Mouse (Mus musculus) kidney, adult 2 months (tissue): Measurements from ENCODE around the gene Zfp568. TPM values are rescaled to one million over a fixed set of nuclear protein-coding genes. Genes with fewer than 3 reads are reported as not detected.

ENCODE experiments used
- DNase-seq: peaks from one replicate; pipeline ENCODE4 v3.0.0; 2021
- H3K27ac ChIP-seq: fragments of 200-500 bp; 2 replicates; pipeline ENCODE4 v1.5.1; 2012; ENCODE audit warnings: low read depth, low read length, control low read depth, inconsistent platforms; ENCODE audit not compliant: insufficient read depth
- H3K27me3 ChIP-seq: fragments of 200-500 bp; replicated peaks from 2 replicates; pipeline ENCODE4 v1.6.1; 2012; ENCODE audit warnings: mild to moderate bottlenecking, moderate library complexity, low read length, inconsistent platforms; ENCODE audit not compliant: control insufficient read depth, insufficient read depth
- H3K36me3 ChIP-seq: fragments of 200-500 bp; 2 replicates; pipeline ENCODE4 v1.6.1; 2012; ENCODE audit warnings: mild to moderate bottlenecking, moderate library complexity, low read length, inconsistent platforms; ENCODE audit not compliant: control insufficient read depth, insufficient read depth
- H3K4me1 ChIP-seq: fragments of 200-500 bp; 2 replicates; pipeline ENCODE4 v1.6.1; 2011; ENCODE audit warnings: low read length; ENCODE audit not compliant: control insufficient read depth, insufficient read depth
- H3K4me3 ChIP-seq: fragments of 200-500 bp; 2 replicates; pipeline ENCODE4 v1.5.1; 2011; ENCODE audit warnings: mild to moderate bottlenecking, low read depth, low read length, control low read depth; ENCODE audit not compliant: insufficient read depth
- CTCF ChIP-seq: fragments of 200-500 bp; conservative IDR thresholded peaks from 2 replicates; pipeline ENCODE4 v1.5.1; 2011; ENCODE audit warnings: low read depth, mild to moderate bottlenecking, control low read depth, low read length, moderate library complexity, mixed read lengths; ENCODE audit not compliant: insufficient read depth, insufficient read length
- POLR2A ChIP-seq: fragments of 200-500 bp; IDR thresholded peaks from one replicate; pipeline ENCODE4 v1.6.1; 2011; ENCODE audit warnings: low read depth, low read length, control low read depth
- WGBS: fragments of 180-500 bp; shearing (Covaris S2); methylation state at CpG from one replicate; pipeline ENCODE4 v1.1.7; 2018; 5-methylcytosine and 5-hydroxymethylcytosine counted together
- polyA plus RNA-seq: library from polyadenylated mRNA; depleted of rRNA; stranded (reverse); fragments of >200 nt; gene quantifications from 2 replicates; pipeline ENCODE4 v1.2.3, GENCODE M21; 2012

The Zfp568 gene
- polyA plus RNA-seq, 1 experiment, result 4.5 TPM

DNA sequence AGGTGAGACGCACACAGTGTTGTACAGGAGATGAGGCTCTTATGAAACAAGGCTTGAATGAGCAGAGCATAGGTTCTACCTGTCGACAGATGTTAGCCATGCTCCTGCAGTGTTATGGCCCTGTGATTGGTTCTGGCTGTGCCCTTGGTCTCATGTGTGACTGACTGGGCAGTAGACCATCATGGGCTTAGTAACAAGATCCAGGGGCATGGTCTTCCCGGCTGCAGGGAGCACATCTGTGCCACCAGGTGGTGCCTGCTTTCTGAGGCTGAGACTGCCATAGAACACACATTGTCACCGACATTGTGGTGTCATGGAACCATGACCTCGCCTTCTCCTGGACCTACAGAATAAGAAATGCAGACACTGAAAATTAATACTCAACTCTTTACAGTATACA is 41.6 kb downstream of the Zfp568 start:
- Histone ChIP-seq H3K36me3 (no peaks in the 10 kb centered on the region), H3K4me3 (no peak overlapping the region), H3K27me3 (no peaks in the 10 kb centered on the region), H3K4me1 (no peaks in the 10 kb centered on the region), H3K27ac (no peak overlapping the region)
- TF ChIP-seq POLR2A, result no peak
- 0 out of 2 replicates have a peak, but pooled peaks have one; percentile 17 for TF ChIP-seq CTCF
- DNase-seq, result no peak
- 59% methylated on average over 5 of the region's 5 CpGs for WGBS

DNA sequence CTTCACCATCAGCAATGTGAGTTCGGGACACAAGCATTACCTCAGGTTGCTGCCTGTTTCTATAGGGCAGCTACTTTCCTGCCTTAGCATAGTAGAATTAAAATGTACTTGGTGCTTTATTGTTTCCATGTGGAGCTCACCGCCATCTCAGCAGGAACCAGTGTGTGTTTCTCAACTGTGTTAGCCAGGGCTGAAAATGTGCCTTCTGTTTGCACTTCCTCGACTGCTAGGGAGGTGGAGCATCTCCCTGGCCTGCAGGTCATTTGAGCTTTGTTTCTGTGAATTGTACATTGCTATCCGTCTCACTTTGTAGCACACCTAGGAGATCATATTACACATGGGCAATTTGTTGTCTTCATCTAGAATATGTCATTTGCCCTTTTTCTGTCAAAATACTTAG is 43.6 kb downstream of the Zfp568 start:
- H3K4me1 ChIP-seq, result no peaks in the 10 kb centered on the region
- 59% methylated on average over 4 of the region's 4 CpGs for WGBS
- no peaks in the 10 kb centered on the region for H3K27me3 ChIP-seq
- no peak for DNase-seq
- H3K4me3 ChIP-seq, result no peak overlapping the region
- no peak overlapping the region for H3K27ac ChIP-seq
- H3K36me3 ChIP-seq, result no peaks in the 10 kb centered on the region
- TF ChIP-seq POLR2A, result no peak
- no peak for TF ChIP-seq CTCF

DNA sequence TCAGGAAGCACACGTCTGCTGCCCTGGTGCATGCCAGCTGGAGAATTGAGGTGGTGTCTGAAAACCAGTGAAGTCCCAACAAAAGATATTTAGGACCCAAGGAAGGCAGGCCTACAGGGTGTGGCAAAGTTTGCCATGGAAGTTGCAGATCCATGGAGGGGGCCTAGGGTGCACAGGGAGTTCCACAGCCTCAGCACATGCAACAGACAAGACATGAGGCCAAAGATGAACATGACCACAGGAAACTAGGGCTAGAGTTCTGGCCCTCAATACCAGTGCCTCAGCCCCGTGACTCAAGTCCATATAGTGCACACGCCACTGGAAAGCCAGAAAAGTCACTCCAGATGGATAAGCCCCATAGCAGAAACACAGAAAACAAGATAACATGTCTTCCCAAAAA is 44.8 kb downstream of the Zfp568 start:
- DNase-seq, result no peak
- Histone ChIP-seq H3K27me3 (no peaks in the 10 kb centered on the region), H3K4me3 (no peak overlapping the region), H3K36me3 (no peaks in the 10 kb centered on the region), H3K27ac (no peak overlapping the region), H3K4me1 (no peaks in the 10 kb centered on the region)
- no peak for TF ChIP-seq POLR2A
- TF ChIP-seq CTCF, result no peak
- 95% methylated on average over 3 of the region's 3 CpGs for WGBS

DNA sequence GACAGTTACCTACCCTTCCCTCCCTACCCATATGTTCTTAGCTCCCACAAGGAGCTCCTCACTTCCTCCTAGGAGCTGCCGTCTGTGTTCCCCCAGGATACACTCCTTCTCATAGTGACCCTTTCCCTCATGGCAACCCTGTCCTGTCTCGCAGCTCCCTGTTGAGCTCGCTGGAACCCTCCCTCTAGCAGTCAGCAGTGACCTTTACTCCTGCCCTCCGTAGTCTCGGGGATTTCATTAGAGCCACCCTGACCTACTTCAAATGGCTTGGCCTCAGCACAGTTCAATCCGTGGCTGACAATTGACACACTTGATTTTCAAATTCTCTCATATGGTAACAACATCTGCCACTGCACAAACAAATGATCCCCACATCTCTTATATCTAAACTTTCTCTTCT is 46.9 kb downstream of the Zfp568 start:
- no peaks in the 10 kb centered on the region for H3K27me3 ChIP-seq
- WGBS, result 14% methylated on average over 6 of the region's 6 CpGs
- no peak overlapping the region for H3K27ac ChIP-seq
- no peaks in the 10 kb centered on the region for H3K36me3 ChIP-seq
- H3K4me3 ChIP-seq, result no peak overlapping the region
- peak; percentile 51 for DNase-seq
- TF ChIP-seq CTCF, result no peak
- no peak for TF ChIP-seq POLR2A
- no peaks in the 10 kb centered on the region for H3K4me1 ChIP-seq

DNA sequence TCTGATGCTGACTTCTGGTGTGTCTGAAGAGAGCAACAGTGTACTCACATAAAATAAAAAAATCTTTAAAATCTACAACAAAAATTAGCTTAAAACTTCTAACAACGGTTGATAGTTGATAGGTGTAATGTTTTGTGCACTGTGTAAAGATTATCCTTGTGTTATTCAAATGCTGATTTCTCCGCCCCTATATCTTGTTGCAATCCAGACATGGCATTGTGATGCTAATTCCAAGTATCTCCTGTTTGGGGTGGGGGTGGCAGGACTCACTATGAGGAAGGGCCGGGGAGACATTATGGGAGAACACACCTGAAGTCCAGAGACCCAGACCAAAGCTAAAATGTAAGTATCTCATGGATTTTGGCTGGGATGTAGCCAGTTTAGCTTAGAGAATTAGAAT is 47.6 kb downstream of the Zfp568 start:
- 87% methylated on average over 3 of the region's 3 CpGs for WGBS

DNA sequence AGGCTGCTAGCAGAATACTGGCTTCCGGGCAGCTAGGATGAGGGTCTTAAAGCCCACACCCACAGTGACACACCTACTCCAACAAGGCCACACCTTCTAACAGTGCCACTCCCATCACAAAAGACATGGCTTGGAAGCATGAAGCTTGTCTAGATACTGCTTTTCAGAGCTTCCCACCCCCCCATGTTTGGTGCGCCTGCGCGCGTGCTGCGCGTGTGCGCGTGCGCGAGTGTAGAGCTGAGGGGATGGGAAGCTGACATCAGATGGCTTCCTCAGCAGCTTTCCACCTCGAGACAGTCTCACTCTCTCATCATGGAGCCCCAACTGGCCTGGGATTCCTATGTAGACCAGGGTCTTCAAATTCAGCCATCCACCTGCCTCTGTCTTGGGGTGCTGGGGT is 50.6 kb downstream of the Zfp568 start:
- H3K27ac ChIP-seq, result no peak overlapping the region
- no peak overlapping the region for H3K4me3 ChIP-seq
- H3K36me3 ChIP-seq, result no peaks in the 10 kb centered on the region
- DNase-seq, result no peak
- WGBS, result 95% methylated on average over 12 of the region's 12 CpGs
- no peaks in the 10 kb centered on the region for H3K27me3 ChIP-seq
- TF ChIP-seq CTCF, result no peak
- TF ChIP-seq POLR2A, result no peak
- no peaks in the 10 kb centered on the region for H3K4me1 ChIP-seq

More for the DNA sequence above, 47.6 kb downstream of the Zfp568 start:
- Histone ChIP-seq H3K36me3 (no peaks in the 10 kb centered on the region), H3K4me1 (no peaks in the 10 kb centered on the region), H3K27me3 (no peaks in the 10 kb centered on the region), H3K27ac (no peak overlapping the region), H3K4me3 (no peak overlapping the region)
- DNase-seq, result no peak
- no peak for TF ChIP-seq CTCF
- TF ChIP-seq POLR2A, result no peak

DNA sequence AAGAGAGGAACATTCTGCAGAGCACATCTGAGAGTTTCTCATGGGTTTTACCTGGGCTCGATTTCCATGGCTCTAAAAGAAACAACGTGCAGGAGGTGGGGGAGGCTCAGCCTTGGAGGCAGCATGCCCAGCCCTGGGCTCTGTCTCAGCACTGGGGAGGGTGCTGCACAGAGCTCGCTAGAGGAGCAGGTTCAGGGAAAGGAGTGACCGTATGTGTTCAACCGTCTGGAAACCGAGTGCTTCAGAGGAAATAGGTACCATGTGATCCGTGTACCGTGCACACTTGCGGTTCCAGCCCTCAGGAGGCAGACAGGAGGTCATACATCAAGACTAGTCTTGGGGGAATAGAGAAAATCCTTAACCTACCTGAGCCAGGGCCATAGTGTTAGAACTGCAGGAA is 60.6 kb downstream of the Zfp568 start:
- Histone ChIP-seq H3K27me3 (no peaks in the 10 kb centered on the region), H3K4me1 (no peaks in the 10 kb centered on the region), H3K4me3 (no peak overlapping the region), H3K27ac (no peak overlapping the region), H3K36me3 (no peaks in the 10 kb centered on the region)
- 26% methylated on average over 9 of the region's 9 CpGs for WGBS
- TF ChIP-seq CTCF (no peak), POLR2A (no peak)
- DNase-seq, result no peak

DNA sequence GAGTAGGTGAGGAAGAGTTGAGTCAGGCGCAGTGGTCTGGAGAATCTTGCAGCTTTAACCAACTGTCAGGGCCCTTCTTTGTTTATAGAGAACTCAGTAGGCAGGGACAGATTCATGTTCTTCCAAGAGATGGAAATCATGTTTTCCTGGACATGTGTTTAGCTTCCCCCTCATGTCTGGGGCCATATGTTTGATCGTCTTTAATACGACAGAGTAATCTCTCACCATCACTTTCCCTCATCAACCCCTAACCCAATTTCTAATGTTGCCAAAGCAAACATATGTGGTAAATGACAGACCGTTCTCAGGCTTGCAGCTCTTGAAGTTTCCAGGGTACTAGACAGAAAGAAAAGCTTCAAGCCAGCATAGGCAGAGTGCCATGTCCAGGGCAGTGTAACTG is 64.4 kb downstream of the Zfp568 start:
- H3K27ac ChIP-seq, result no peak overlapping the region
- no peaks in the 10 kb centered on the region for H3K36me3 ChIP-seq
- WGBS, result 93% methylated on average over 4 of the region's 4 CpGs
- no peak overlapping the region for H3K4me3 ChIP-seq
- TF ChIP-seq POLR2A (no peak), CTCF (no peak)
- H3K4me1 ChIP-seq, result no peaks in the 10 kb centered on the region
- DNase-seq, result no peak
- no peaks in the 10 kb centered on the region for H3K27me3 ChIP-seq
